Mouse (Mus musculus): ENCODE measurements around the gene Plscr2. TPM values are rescaled to one million over a fixed set of nuclear protein-coding genes. Genes with fewer than 3 reads are reported as not detected.

The Plscr2 gene
- 0.09 TPM in 1 of 2 replicates, not detected in the other for polyA plus RNA-seq (2012; ENCODE audit: low replicate concordance)

DNA sequence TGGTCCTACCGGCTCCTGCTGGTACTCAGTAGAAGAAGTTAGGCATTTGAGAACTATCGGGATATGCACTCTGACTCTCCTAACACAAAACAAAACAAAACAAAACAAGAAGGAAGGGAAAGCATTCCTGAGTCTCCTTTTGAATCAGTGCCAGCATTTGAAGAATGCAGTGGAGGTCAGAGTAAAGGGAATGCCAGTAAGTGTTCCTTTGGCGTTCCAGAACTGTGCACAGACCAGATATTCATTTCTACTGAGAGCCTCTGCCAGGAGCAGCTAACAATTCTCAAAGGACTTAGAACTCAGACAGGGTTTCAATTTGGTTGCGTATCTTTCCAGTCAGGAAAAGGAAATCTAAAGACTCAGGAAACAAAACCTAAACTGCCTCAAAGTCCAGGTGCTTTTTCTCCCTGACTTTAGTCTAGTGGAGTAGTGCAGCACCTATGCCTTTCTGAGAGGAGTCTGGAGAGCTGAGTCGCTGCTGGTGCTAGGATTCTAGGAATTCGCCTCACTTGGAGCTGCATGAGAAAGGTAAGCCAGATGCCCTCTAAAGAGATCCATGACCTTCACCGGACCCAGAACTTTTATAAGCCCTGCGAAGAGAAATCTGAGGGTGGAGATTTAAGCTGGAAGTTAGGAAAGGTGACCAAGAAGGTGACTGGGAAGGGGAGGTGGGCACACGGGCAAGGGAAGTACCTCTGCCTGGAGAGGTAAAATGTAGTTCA, at the start of gene Plscr2:
Gene Plscr2 (plus strand): TSS at position 117 of the 722 bp plus-strand sequence.

DNA sequence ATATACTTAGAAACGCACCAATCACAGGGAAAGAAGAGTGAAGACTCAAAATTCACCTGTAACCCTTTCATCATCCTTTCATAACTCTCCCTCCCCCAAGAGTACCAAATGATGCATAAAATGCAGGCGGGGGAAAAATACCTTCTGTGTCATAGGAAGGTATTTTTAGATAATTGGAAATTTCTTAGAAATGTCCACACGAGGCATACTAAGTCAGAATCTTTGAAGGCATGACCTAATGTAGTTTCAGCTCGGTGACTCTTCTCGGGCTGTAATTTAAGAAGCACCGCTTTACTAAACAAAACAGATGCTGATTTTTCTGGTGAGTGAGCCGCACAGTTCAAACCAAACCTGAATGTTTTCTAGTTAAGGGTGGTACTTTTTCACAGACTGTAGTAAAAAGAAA, 26.0 kb upstream of the Plscr2 start, which contains the start of gene Plscr1:
Gene Plscr1 (plus strand): TSS at position 304 of the 406 bp plus-strand sequence.

DNA sequence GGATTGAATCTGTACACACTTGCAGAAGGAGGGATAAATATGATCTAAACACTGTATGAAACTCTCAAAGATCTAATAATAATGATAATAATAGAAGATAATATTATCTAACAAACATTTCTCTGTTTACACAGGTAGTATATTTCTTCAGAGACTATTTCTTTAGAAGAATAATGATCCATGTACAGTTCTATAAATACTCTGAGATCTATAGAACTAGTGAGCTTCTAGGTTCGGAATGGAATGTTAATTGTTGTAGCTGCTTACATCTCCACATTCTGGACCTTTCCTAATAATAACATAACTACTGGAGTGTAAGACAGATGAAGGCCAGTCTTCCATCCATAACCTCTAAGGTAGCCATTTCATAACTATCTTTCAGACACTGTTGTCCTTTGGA, 33.7 kb downstream of the Plscr2 start, which contains the start of gene 1700057G04Rik:
Gene 1700057G04Rik (plus strand): TSS at position 301 of the 400 bp plus-strand sequence.

Other genes starting within 250 kb of the Plscr2 start
- not detected in 2 replicates for gene Plscr5, start 82.7 kb upstream of the Plscr2 start, polyA plus RNA-seq (2012; ENCODE audit: low replicate concordance)
- 72.8 and 81.6 TPM in 2 replicates for gene Plscr1, start 25.9 kb upstream of the Plscr2 start, polyA plus RNA-seq (2012; ENCODE audit: low replicate concordance)
- not detected in 2 replicates for gene 1700057G04Rik, start 33.8 kb downstream of the Plscr2 start, polyA plus RNA-seq (2012; ENCODE audit: low replicate concordance)
- gene Plscr4, start 181.8 kb downstream of the Plscr2 start, polyA plus RNA-seq (2012; ENCODE audit: low replicate concordance): 1.8 and 2.5 TPM in 2 replicates

All from leukemia stem cell, adult 10-12 weeks (primary cell).